Mouse (Mus musculus) gastrocnemius, postnatal 4 days (tissue): ENCODE results near the gene Amigo3. TPM values are rescaled to one million over a fixed set of nuclear protein-coding genes. Genes with fewer than 3 reads are reported as not detected.
A peak's percentile ranks its signal among the peaks of the same experiment; 100 is the strongest.
"Not testable (repeated sequence)": the region's sequence is repeated elsewhere in the genome, so short reads cannot be mapped to it uniquely, and the experiment has no call there.

Experiments
- DNase-seq, 2 experiments: peaks; one replicate each; pipeline ENCODE4 v3.0.0; 2021 to 2022; ENCODE audit warnings: low spot score in 2 of 2, mixed read lengths in 2 of 2
- long read RNA-seq, 2 experiments: library from polyadenylated mRNA; stranded (forward); transcript quantifications; one replicate each; pipeline ENCODE4 v2.0.0; 2021
- total RNA-seq, 2 experiments: library from RNA; stranded (reverse); gene quantifications; 2 replicates each; pipeline ENCODE4 v1.2.3; 2021

Gene Amigo3
- 1 to 10 TPM; 3.2 to 3.4 TPM for total RNA-seq
- long read RNA-seq, experiment 1, partial matches to known transcripts, result 0 of 4 reads
- long read RNA-seq, experiment 1, other reads (novel, unspliced or antisense), result 0 of 4 reads
- long read RNA-seq, experiment 2, partial matches to known transcripts, result 0 of 2 reads
- long read RNA-seq, experiment 2, other reads (novel, unspliced or antisense), result 0 of 2 reads

- peak; percentile 90 to 96 for DNase-seq
Observed at GRCm38 (mm10) chr9:108052885-108053664, at the start of gene Amigo3. Amigo3 (plus strand) TSS chr9:108053159.

DNA sequence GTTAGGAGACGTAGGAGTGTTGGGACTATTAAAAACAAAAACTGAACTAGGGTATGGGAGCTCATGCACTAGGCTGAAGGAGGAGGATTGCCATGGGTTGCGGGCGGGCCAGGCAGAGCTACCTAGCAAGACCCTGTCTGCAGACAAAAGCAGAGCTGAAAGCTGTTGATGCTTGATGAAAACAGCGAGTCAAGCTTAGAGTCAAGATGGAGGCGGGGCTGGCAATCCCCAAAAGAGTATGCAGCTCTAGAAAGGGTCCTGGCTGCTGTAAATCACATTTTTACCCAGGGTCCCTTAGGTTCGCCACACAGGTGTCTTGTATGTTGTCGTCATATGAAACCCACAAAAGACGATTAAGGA lies 49.4 kb upstream of the Amigo3 start:
- no peak for DNase-seq

- DNase-seq, result no peak
Observed at GRCm38 (mm10) chr9:108008041-108008440, 44.9 kb upstream of the Amigo3 start.

GRCm38 (mm10) chr9:108010385-108010784 lies 42.6 kb upstream of the Amigo3 start:
- DNase-seq, result no peak

GRCm38 (mm10) chr9:108013577-108013976 lies 39.4 kb upstream of the Amigo3 start:
- DNase-seq, result not testable (repeated sequence)

DNA sequence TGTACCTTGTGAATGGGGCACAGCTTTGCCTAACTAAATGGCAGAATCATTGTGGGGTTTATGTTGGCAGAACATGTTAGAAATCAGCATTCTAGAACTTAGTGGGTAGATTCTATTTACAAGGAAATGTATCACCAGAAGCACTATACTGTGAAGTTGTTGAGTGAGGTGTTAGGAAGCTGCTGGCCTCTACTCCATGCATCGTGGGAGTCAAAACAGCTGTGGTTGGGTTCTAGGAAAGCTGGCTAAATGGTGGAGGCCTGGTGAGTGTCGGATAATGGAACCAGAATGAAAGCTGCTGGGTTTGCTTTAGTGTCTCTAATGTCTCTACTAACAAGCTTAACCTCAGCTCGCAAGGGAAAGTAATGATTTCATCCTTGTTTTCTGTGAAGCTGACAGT lies 35.8 kb upstream of the Amigo3 start:
- no peak for DNase-seq

DNA sequence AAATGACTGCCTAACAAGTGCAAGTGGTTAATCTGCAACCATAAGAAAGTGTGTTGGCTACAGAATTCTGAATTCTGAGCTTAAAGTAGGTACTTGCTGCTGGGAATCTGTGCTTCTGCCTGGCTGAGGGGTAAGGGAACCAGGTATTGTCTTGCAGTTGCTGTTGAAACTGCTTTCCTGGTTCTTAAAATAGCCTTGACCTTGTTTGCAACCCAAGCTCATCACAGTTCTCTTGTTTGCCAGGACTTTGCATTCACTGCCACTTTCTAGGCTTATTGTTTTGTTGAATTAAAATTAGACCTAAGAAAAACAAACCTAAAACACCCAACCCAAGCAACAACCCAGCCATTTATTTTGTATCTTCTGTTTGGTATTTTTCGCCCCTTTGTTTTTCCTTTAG lies 32.2 kb upstream of the Amigo3 start:
- no peak for DNase-seq

GRCm38 (mm10) chr9:108023216-108023615 lies 29.7 kb upstream of the Amigo3 start:
- DNase-seq, result no peak

GRCm38 (mm10) chr9:108026584-108026983 lies 26.4 kb upstream of the Amigo3 start:
- DNase-seq, result no peak

DNA sequence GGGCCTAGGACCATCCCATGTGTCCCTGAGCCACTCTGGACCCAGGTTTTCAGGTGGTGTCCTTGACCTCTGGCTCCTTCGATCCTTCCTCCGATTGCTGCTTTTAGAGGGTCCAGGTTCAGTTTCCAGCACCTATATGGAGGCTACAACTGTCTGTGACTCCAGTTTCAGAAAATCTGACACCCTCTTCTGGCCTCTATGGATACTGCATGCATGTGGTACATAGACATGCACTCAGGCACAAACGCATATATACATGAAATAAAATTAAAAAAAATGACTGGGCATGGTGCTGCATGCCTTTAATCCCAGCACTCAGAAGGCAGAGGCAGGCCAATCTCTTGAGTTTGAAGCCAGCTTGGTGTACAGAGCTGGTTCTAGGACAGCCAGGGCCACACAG lies 25.1 kb upstream of the Amigo3 start:
- DNase-seq, result no peak

GRCm38 (mm10) chr9:108032126-108032525 lies 20.8 kb upstream of the Amigo3 start:
- DNase-seq, result no peak

DNA sequence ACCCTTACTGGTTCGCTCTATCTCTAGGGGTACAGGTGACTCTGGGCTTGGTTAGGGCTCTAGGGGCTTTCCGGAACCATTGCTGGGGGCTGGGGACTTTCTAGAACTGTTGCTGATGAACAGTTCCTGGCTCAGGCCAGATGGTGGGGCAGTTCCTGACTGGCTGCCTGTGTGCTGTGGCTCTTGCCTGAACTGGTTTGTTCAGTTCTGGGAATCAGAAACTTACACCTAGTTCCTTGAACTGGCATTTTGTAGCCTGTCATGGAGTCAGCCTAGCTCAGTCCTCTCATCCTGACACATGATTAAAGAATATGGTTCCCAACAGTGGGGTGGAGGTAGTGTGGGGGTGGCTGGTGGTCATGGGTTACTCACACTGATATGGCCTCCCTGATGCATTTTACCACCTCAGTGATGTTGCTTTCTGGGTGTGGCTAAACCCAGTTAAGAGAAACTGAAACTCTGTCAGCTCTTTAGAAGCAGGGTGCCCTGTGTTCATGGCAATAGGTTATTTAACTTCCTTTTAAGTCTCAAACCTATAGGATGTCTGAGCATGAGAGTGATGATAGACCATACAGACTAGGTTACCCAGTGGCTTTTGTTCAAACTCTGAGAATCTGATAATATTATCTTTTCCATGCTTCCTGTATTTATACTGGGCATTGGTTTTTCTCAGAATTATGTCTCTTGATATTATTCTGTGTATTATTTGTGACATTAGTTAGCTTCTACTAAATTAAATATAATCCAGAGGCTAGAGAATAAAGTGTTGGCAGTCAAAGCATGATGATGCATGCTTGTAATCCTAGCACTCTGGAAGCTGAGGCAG lies 17.4 kb upstream of the Amigo3 start:
- no peak for DNase-seq

DNA sequence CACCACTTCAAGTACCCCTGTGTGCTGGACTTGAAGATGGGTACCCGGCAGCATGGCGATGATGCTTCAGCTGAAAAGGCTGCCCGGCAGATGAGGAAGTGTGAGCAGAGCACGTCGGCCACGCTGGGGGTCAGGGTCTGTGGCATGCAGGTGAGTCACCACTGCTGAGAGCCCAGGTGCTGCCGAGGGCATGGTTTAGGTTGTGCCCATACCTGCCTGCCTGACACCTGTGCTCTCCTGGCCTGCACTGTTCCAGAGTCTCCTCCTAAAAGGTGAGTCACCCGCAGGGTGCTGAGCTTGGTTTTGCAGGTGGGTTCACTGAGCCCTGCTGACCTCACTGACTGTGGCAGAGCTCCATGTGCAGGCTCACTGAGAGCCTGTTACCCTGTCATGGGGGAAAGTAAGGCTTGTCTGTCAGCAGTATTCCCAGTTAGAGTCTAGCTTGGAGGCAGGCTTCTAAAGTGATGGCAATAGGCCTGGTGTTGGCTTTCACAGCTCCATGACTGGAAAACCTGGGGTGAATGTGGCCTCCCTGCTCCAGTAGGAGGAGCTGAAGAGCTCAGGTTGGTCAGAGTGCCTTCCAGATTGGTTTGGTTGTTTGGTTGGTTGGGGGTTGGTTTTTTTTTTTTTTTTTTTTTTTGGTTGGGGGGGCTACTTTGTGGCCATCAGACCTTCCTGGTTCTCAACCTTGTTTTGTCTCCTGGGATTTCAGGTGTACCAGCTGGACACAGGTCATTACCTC lies 8.0 kb upstream of the Amigo3 start:
- DNase-seq, result no peak

GRCm38 (mm10) chr9:108046582-108046981 lies 6.4 kb upstream of the Amigo3 start:
- no peak for DNase-seq

DNA sequence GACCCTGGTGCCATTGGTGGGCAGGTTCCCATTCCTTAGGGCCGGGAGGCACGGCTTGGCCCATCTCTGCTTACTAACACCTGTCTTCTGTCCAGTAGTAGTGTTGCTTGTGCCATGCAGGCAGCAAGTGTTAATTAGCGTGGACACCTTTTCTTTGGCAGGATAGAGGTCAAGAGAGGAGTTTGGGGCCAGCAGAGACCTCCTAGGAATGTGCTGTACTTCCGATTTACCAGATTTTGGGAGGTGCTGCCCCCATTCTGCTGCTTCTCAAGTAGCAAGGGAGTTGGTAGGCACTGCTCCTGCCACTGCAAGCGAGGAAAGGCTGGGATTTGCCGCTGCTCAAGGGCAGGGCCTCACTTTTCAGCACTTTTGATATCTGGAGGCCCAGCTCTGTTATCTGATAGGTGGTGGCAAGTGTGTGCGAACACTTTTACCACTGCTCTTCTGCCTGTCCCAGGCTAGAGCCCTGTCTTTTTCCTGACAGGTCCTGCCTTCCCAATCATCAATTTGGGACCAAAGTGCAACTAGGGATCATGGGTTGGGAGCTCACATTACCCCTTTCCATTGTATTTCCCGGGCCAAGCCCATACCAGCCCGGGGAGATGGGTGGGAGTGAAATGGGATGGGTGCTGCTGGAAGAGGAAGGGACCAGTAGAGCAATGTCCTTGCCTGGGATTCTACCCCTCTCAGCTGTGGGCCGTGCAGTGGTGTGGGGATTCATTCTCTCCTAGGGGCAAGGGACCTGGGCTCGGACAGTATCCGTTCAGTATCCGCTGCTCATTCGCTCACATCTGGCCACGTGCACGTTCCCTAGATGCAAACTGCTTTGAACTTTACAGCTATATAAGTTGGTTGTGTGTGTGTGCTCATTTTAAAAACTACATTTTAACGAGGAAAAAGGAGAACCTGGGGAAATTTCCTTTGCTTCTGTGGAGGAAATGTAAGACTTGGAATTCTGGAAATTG lies 5.1 kb upstream of the Amigo3 start:
- DNase-seq, result no peak

DNA sequence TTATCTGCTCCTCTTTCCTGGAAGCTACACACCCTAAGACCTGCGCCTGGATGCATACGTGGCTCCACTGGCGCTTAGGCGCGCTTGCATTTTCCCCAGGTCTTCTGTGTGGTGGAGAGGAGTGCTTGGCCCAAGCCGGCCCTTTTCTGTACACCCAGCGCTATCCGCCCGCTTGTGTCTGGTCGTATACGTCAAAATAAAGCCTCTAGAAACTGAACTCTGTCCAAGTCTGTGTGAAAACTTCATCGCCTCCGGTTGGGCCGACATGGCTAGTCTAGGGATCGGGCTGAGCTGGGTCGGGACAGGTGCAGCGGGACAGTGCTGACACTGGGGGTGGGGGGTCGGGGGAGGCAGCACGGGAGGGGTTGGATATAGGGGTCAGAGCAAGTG lies 4.4 kb upstream of the Amigo3 start:
- DNase-seq, result no peak

DNA sequence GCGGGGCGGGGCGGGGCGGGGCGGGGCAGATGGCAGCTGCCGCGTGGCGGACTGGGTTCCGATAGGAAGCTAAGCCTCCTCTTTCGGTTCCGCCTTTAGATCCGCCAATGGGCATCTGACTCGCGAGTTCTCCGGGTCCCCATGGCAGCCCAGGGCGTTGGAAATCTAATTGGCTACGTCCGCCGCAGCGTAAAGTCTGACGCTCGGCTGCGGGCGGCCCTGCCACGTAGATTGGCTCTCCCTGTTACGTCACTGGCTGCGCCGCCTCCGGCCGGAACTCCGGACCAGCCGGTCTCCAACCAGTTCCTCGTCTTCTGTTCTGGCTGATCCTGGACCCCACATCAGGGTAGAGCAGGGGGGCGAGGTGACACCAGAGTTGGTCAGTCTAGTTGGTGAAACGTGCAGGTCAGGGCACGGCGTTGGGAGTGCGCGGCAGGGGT lies 3.9 kb upstream of the Amigo3 start, which contains the start of gene Gmppb:
Gmppb (plus strand) TSS at position 227 of the 440 bp plus-strand sequence.
- DNase-seq, result peak; percentile 87 to 95

DNA sequence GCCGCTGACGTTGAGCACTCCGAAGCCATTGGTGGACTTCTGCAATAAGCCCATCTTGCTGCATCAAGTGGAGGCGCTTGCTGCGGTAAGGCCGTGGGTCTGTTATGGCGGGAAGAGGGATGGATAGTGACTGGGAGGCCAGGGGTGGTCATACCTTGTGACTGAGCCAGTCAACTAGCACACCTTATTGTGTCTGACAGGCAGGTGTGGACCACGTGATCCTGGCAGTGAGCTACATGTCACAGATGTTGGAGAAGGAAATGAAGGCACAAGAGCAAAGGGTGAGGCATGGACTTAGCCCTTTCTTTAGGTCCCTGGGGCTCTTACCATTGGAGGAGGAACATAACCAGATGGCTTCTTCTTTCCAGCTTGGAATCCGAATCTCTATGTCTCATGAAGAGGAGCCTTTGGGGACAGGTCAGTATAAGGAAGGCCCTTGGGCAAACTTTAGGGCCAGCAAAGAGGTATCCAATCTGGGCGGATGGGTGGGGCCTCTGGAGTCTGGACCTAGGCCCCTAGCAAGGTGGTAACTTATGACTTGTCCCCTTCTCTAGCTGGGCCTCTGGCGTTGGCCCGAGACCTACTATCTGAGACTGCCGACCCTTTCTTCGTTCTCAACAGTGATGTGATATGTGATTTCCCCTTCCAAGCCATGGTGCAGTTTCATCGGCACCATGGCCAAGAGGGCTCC lies 3.3 kb upstream of the Amigo3 start:
- peak in 1 of 2 experiments; percentile 7 for DNase-seq

- DNase-seq, result peak in 1 of 2 experiments; percentile 7
Observed at GRCm38 (mm10) chr9:108051184-108051930, 1.6 kb upstream of the Amigo3 start.
